Mouse (Mus musculus): Measurements from ENCODE around the gene Akap13. TPM values are rescaled to one million over a fixed set of nuclear protein-coding genes. Genes with fewer than 3 reads are reported as not detected.

Gene Akap13
- polyA plus RNA-seq, 1 experiment from 2014 or later, result 19.4 TPM

- WGBS, result 93% methylated on average over 5 of the region's 5 CpGs
These were observed 346.5 kb downstream of the Akap13 start for GRCm38 (mm10) chr7:75801621-75802358.

DNA sequence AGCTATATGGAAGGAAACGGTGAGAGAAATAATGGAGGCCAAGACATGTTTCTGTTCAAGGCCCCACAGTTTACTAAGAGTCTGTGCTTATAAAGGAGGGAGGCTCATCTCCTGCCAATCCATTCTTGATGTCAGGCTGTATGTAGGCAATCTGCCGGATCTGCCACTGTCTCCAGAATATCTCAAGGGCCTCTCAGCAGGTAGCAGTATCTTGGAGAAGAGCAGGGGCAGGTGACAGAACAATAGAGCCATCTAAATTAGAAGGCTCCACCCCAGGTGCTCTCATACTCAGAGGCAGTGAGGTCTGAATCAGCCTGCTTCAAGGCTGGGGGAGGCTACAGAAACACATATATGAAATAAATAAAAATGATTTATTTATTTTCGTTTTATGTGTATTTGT lies 347.6 kb downstream of the Akap13 start:
- H3K4me3 ChIP-seq, result no peak overlapping the region
- H3K36me3 ChIP-seq, result no peaks in the 10 kb centered on the region
- ATAC-seq (ENCODE audit: low FRiP score), result no peak
- H3K4me1 ChIP-seq (replicated peaks), result peaks cover 11% of the 10 kb centered on the region
- H3K4me2 ChIP-seq, result no peak overlapping the region
- H3K27me3 ChIP-seq, result no peaks in the 10 kb centered on the region
- no peak overlapping the region for H3K9ac ChIP-seq
- no peaks in the 10 kb centered on the region for H3K9me3 ChIP-seq
- no peak overlapping the region for H3K27ac ChIP-seq
- 74% methylated on average over 3 of the region's 3 CpGs for WGBS

More at GRCm38 (mm10) chr7:75801621-75802358, 346.5 kb downstream of the Akap13 start:
- no peak overlapping the region for H3K27ac ChIP-seq
- H3K4me2 ChIP-seq, result no peak overlapping the region
- H3K36me3 ChIP-seq, result no peaks in the 10 kb centered on the region
- no peak overlapping the region for H3K9ac ChIP-seq
- ATAC-seq (ENCODE audit: low FRiP score), result no peak
- peaks cover 12% of the 10 kb centered on the region for H3K4me1 ChIP-seq (replicated peaks)
- H3K27me3 ChIP-seq, result no peaks in the 10 kb centered on the region
- no peaks in the 10 kb centered on the region for H3K9me3 ChIP-seq
- no peak overlapping the region for H3K4me3 ChIP-seq

Small RNAs within 50 kb of the gene (microRNA-seq; reads per million reads assigned to microRNA genes)
- not detected for gene Gm23251

Other genes starting within 250 kb of the Akap13 start
- gene Sv2b, start 146.3 kb upstream of the Akap13 start, polyA plus RNA-seq (2015; fragmentation: Nextera tagmentation; extraction: Ambion mirVana), result 8.9 and 9.5 TPM in 2 replicates